Mouse (Mus musculus) liver, postnatal 0 days (tissue): ENCODE data around the gene Rgr.

Source experiments
- CTCF ChIP-seq: sonication (generic); IDR thresholded peaks from 2 replicates; pipeline ENCODE4 v1.5.1; 2016; ENCODE audit warnings: antibody characterized with exemption, low read depth
- EP300 ChIP-seq: IDR thresholded peaks from 2 replicates; pipeline ENCODE4 v1.6.1; 2016; ENCODE audit warnings: antibody characterized with exemption, low read depth, mild to moderate bottlenecking

DNA sequence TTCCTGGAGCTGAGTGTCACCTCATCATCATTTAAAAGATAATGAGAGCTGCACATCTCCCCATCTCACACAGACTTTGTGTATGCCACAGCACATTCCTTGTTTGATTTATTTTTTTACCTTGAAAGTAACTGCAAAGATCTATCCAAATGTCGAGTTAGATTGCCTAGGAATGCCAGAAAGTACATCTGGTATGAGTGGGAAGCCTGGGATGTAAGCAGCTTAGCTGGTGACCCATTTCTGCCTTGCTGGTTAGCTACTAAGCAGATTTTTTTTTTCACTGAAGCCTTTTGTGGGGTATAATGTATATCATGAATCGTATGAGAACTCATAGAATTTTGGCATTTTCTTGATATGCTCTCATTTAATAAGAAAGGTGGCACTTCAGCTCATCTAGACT is 17.9 kb upstream of the Rgr start:
- no peak for TF ChIP-seq EP300
- TF ChIP-seq CTCF = no peak
